Mouse (Mus musculus) embryo, embryonic 10 days (tissue): Measurements from ENCODE around the gene Myl4.
A peak's percentile ranks its signal among the peaks of the same experiment; 100 is the strongest.
"Not testable (repeated sequence)": the region's sequence is repeated elsewhere in the genome, so short reads cannot be mapped to it uniquely, and the experiment has no call there.

Experiments
- DNase-seq: peaks from one replicate; pipeline ENCODE4 v3.0.0-alpha.2; 2015; ENCODE audit warnings: low spot score

Gene Myl4

DNA sequence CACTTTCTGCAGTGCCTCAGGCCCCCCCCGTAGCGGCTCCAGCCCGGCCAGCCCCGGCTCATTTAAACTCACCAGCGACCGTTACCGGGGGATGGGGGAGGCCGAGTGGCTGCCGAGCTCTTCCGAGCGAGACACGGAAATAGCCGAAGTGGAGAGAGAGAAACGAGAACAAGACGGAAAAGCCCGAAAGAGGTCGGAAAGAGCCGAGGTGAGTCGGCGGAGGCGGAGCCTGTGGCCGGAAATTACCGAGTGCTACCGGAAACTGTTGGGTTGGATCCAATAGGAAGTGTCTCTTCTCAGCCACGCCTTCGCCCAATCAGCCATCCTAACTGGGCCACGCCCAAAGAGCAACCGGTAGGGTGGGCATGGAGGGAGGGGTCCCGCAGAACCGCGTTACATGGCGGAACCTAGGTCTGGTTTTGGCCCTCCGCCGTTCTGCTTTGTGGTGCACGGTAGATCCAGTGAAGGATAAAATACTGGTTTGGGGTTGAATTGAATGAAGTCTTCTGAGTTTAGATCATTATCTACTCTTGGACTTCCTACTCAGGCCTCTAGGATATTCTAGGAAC, at the start of gene Myl4, which contains the start of gene Cdc27:
Gene Myl4 (plus strand): TSS at position 258 of the 569 bp plus-strand sequence.
Gene Cdc27 (minus strand): TSS at position 215 of the 569 bp plus-strand sequence.
- DNase-seq, result peak; percentile 99

DNA sequence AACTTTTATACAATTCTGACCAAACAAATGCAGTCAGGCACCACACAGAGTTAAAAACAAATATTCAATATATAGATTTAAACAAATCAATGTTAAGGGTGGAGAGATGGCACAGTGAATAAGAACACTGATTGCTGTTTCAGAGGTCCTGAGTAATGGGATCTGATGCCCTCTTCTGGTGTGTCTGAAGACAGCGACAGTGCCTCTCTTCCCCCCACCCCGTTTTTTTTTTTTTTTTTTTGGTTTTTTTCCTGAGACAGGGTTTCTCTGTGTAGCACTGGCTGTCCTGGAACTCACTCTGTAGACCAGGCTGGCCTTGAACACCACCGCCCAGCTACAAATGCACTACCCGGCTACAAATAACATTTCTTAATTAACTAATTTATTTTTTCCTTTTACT, 42.0 kb upstream of the Myl4 start:
- no peak for DNase-seq

DNA sequence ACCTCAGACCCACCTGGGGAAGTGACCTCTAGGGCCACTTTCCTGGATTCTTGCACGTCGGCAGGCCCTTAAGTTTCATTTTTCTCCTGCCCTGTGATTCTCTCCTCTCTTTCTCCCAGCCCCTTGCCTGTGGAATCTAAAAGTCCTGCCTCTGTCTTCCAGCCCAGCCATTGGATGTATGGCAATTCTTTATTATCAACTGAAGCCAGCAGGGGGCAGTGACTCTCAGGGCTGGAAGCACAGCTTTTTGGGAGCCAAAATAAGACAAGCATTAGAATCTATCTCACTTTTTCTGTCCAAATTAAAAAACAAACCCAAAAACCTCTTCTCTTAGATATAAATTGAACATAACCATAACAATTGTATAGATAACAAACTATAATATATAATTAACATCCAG, 39.9 kb upstream of the Myl4 start:
- DNase-seq, result peak; percentile 48

DNA sequence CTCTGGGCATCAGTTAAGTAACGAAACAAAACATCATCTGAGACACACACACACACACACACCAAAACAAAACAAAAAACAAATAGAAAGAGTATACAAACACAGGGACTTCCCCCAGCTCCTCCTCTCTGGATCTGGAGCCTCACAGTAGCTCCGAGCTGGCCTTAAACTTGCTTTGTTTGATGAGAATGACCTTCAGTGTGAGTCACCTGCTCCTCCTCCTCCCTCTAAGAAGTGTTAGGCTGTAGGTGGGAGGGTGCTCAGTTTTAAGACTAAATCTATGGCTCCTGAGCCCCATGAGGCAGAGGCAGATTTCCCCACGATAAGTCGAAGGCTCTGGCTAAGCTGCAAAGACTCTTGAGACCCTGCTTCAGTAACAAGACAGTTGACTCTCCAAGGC, 38.0 kb upstream of the Myl4 start:
- DNase-seq, result no peak

GRCm38 (mm10) chr11:104525935-104526334, 24.5 kb upstream of the Myl4 start:
- no peak for DNase-seq

GRCm38 (mm10) chr11:104536843-104537242, 13.6 kb upstream of the Myl4 start:
- no peak for DNase-seq

DNA sequence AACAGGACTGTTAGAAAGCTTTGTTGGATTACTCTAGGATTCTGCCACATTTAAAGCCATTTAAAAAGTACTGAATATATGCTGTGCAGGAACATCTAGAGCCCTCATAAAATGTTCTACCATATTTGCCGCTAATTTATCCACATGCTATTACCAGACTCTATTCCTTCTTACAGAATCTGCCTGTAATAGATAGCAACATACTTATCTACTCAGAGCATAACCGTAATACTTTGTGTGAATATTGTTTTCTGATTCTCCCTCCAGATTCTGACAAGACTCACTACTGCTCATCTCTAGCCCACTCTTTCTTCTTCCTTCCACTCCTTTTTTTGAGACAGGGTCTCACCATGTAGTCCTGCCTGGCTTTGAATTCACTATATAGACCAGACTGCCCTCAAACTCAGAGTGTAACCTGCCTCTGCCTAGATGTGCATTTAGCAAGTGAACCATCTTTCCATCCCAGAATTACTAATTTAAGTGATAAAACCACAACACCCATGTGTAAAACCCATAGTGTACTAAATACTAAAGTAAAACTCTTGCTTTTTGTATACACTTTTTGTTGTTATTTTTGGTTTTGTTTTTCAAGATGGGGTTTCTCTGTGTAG, 12.4 kb upstream of the Myl4 start:
- no peak for DNase-seq

DNA sequence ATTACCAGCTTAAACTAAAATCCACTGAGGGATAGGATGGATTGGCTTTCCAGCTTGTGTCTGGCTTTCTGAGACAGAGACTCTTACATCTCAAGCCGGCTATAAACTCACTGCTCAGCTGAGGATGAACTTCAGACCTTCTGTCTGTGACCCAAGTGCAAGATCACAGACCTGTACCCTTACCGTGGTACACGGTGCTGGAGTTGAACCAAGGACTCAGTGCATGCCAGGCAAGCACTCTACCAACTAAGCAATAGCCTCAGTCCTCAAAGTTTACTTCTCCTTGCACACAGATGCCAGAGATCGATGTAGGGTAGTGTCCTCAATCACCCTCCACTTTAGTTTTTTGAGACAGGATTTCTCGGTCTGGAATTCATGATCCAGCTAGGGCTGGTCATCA, 10.7 kb upstream of the Myl4 start:
- DNase-seq, result no peak

DNA sequence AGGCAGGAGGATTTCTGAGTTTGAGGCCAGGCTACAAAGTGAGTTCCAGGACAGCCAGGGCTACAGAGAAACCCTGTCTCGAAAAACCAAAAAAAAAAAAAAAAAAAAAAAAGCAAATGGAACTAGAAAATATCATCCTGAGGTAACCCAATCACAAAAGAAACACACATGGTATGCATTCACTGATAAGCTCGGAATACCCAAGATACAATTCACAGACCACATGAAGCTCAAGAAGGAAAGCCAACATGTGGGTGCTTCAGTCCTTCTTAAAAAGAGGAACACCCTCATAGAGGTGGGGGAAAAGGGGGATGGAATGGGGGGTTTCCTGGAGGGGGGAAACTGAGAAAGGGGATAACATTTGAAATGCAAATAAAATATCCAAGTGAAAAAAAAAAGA, 7.1 kb upstream of the Myl4 start:
- not testable (repeated sequence) for DNase-seq

DNA sequence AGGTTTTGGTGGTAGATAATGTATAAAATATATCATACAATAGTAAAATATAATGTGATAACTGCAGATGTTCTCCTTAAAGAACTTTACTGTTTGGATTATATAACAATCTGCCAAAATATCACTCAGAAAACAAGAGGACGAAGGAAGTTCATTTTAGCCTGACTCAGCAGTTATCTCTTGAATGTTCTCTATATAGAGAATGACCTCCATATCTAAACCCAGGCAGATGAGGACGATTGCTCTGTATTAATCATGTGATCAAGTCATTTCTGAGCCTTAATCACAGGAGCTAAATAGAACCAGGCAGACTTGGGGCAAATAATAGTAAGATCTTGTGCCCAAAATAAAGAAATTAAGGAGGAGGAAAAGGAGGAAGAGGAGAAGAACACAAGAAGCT, 6.0 kb upstream of the Myl4 start:
- DNase-seq, result no peak

DNA sequence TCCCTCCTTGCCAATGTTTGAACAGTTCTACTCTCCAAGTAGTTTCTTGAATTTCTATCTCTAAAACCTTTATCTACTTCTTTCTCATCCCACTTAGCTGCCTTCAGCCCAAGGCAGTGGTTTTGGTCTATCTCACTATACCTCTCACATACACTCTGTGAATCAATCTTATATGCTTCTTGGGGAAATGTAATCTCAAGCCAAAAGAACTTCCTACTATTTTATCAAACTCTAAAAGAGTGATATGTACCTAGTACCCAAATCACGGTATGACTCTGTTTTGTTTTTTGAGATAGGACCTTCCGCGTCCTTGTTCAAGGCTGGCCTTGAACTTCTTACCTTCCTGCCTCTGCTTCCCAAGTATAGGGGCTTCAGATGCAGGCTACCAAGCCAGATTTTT, 3.0 kb upstream of the Myl4 start:
- no peak for DNase-seq

DNA sequence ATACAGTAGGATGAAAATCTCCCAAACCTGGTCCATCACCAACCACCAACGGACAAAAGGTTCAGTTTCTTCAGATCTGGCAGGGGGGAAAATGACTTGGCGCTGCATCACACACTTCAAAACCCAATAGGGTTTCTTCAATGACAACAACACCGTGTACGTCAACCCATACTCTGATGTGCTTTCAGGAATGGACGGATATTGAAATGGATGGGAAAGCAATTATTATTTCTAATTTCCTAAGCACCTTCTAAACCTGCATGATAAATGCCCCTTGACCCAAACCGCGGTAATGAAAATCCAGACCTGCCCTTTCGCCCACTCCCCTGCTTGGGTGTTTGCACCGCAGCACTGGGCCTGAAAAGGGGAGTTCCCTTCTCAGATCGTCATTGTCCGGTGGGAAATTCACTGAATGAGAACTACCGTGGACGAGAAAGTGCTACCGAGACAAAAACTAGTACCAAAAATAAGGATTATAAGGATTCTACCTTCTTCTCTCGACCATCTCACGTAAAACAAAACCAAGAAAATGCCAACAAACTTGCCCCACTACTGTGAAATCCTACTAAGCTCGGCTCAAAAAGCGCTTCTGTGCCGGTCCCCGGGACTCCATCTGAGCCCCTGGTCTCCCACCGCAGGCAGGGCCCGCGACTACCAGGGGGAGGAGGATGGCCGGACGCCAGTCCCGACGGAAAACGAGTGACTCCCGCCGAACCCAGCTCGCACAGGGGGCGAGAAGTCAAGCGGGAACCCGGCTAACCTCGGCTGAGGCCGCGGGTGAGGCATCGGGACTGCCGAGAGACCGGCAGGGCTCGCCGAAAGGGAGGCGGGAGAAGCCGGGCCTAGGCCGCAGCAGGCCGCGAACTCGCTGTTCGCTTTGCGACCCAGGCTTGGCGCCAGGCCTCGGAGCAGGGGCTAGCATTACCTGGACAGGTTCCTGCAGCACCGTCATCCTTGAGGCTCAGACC, 741 bp upstream of the Myl4 start:
- DNase-seq, result peak; percentile 55

GRCm38 (mm10) chr11:104558065-104558464, 7.6 kb downstream of the Myl4 start:
- DNase-seq, result no peak

- no peak for DNase-seq
Measured at GRCm38 (mm10) chr11:104558651-104559403, 8.4 kb downstream of the Myl4 start.

GRCm38 (mm10) chr11:104560971-104561370, 10.5 kb downstream of the Myl4 start:
- no peak for DNase-seq

GRCm38 (mm10) chr11:104563496-104563895, 13.0 kb downstream of the Myl4 start:
- DNase-seq, result no peak

- no peak for DNase-seq
Measured at GRCm38 (mm10) chr11:104565172-104565571, 14.7 kb downstream of the Myl4 start.

- DNase-seq, result no peak
Measured at GRCm38 (mm10) chr11:104566097-104566496, 15.6 kb downstream of the Myl4 start.

- no peak for DNase-seq
Measured at GRCm38 (mm10) chr11:104566796-104567195, 16.3 kb downstream of the Myl4 start.

GRCm38 (mm10) chr11:104567736-104568135, 17.3 kb downstream of the Myl4 start:
- DNase-seq, result no peak

DNA sequence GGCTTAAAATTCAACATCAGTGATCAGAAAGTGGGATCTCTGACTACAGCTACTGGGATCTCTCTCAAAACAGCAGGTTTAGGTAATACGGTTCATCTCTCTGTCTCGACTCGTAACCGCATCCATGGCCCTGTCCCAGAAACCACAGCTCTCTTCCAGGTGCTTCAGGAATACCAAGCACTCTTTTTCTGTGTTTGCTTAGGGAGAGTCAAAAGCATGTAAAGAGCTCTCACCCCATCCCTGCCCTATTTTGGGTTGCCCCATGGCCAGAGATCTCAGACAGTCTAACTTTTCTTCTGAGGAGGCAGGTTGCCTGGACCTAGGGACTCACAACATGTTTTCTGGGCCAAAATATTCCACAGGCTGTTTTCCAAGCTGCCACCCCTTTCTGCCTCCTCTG, 17.9 kb downstream of the Myl4 start:
- no peak for DNase-seq

DNA sequence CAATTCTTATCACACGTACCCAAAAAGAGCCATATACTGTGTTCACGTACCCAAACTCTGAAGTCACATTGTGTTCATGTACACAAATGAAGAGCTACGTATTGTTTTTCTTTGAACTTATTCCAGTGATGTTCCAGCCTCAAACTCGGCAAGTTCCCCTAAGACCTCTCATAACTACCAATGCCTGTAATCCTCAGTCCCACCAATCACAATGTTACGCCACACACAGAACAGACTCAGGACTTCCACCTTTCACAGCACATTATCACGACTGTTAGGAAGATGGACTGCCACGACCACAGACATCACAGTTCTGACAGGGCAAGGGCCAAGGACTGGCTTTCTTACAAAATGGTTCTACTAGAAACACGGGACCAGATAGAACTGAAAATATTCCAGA, 20.1 kb downstream of the Myl4 start:
- DNase-seq, result not testable (repeated sequence)
